Mouse (Mus musculus) inflammation-experienced regulatory T-cells, adult 6 months (primary cell): ENCODE data around the gene Cers2. TPM values are rescaled to one million over a fixed set of nuclear protein-coding genes. Genes with fewer than 3 reads are reported as not detected.

Source experiments
- ATAC-seq: one replicate; pipeline ENCODE4 v1.8.0; 2017
- polyA plus RNA-seq, 3 experiments: library from polyadenylated mRNA; unstranded; fragments of 100-300 nt; shearing (Covaris generic); gene quantifications; one replicate each; pipeline ENCODE4 v1.2.1; 2017

Gene Cers2
- 100 to 1,000 TPM; 151 to 215 (median 154) TPM for polyA plus RNA-seq

DNA sequence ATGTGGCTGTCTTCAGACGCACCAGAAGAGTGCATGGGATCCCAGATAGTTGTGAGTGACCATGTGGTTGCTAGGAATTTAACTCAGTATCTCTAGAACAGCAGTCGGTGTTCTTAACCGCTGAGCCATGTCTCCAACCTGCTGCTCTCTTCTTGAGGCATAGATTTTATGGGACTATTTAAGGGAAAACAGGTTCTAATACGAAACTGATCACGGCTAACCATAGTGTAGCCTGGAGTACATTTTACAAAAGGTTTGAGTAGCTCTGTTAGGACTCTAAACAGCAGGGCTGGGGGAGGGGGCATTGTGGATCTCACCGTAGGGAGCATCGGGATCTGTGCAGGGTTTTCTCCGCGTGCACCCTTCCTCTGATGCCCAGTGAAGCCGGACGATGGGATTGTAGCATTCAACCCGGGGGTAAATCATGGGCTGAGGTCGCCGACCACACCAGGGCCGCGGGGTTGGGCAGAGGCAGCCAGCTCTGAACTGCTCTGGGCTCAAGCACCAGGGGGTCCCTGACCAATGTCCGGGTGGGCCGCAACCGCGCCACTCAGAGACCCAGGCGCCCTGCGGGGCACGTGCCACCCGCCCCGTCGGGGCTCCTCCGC lies at the start of gene Cers2:
Cers2 (plus strand) TSS at position 306 of the 608 bp plus-strand sequence.
- ATAC-seq, result no peak

DNA sequence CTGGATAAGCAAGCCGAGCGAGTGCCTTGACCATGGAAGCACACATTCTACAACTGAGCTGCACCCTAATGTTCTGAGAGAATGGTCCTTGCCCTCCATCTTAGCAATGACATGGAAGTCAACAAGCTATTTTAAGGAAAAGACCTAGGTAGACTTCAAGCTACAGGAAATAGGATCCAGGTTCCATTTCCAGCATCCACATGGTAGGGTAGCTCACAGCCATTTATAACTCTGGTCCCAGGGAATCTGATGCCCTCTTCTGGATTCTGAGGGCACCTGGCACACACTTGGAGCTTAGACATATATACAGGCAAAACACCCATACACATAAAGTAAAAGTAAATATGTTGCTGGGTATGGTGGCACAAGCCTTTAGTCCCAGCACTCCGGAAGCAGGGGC lies 48.5 kb upstream of the Cers2 start:
- no peak for ATAC-seq

DNA sequence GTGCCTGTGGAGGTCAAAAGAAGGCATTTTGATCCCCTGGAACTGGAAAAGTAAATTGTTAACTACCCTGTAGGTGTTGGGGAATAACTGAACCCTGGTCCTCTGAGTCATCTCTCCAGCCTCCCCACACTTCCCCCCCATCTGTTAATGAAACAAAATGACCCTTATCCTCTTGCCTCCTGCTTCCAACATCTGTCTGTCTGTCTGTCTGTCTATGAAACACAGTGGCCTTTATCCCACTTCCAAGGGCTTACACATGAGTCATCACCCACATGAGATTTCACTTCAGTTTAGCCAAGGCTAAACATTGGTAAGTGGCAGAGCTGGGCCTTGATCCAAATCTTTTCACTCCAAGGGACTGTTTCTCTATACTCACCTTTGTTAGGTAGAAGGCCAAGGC lies 46.7 kb upstream of the Cers2 start:
- no peak for ATAC-seq

DNA sequence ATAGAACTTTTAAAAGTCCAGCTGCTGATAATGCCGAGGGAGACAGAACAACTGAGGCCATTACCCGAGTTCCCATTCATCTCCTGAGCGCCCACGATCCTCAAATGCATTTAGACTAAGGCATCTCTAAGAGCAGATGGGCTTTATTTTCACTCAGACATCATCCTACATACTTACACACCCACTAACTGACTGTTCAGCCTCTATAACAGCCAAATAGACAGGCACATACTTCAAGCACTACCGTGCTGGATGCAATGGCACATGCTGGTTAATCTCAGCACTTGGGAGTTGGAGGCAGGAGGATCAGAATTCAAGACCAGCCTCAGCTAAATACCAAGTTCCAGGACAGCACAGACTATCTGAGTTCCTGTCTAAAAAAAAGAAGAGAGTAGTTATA lies 44.8 kb upstream of the Cers2 start:
- no peak for ATAC-seq

DNA sequence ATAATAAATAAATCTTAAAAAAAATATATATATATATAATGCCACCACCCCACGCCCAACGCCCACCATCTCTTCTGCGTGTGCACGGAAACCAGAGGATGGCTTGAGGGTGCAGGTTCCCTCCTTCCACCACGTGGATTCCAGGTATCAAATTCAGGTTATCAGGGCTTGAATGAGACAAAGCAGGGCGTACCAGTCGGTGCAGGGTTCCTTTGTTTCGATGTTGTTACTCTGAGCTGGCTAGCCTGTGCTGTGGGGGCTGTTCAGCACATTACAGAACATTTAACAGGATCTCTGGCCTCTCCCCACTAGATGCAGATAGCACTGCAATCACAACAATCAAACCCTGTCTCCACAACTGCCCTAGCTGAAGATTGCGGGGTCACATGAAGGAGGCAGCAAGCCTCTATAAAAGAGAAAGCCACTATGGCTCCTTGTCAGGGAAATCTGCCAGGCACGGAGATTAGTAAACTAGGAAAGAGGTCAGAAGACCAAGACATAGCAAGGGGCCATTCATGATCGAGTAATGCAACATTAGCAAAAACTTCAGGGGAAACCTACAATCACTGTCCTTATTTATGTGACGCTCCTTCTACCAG lies 43.7 kb upstream of the Cers2 start:
- ATAC-seq, result no peak

DNA sequence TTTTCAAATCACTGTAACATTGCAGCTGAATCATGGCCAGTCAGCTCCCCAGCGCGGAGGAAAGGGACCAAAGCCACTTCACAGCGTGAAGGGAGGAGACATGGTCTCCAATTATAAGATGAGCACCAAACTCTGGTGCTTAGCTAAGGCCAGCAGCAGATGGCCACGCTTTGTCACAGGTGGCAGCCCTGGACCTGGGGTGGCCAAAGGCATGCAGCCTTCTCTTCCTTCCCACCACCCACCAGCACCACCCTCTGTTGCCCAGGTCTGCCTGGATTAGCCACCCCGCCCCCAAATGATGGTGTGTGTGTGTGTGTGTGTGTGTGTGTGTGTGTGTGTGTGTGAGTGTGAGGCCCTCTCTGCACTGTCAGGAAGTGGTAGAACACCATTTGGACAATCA lies 41.1 kb upstream of the Cers2 start:
- no peak for ATAC-seq

DNA sequence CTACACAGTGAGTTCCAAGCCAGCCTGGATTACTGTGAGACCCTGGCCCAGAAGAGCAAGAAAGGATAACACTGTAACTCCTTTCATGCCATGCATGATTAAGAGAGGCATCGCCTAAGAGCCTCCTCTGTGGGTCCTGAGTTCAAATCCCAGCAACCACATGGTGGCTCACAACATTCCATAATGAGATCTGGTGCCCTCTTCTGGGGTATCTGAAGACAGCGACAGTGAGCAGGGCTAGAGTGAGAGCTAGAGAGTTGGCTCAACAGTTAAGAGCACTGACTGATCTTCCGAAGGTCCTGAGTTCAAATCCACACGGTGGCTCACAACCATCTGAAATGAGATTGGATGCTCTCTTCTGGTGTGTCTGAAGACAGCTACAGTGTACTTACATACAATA lies 40.1 kb upstream of the Cers2 start:
- no peak for ATAC-seq

DNA sequence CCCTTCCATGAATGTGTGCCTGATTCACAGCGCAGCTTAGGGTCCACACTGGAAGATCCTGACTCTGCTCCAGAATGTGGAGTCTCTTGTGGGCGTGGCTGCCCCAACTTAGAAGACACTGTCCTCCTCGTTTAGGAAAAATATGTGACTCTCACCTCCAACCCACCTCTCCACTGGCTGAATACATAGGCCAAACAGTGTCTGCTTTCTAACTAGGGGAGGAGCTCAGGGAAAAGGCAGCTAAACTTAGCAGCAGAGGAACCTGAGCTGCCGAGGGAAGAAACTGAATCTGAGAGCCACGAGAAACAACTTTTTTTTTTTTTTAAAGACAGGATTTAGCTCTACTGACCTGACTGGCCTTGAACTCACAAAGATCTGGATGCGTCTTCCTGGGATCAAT lies 39.4 kb upstream of the Cers2 start:
- no peak for ATAC-seq

DNA sequence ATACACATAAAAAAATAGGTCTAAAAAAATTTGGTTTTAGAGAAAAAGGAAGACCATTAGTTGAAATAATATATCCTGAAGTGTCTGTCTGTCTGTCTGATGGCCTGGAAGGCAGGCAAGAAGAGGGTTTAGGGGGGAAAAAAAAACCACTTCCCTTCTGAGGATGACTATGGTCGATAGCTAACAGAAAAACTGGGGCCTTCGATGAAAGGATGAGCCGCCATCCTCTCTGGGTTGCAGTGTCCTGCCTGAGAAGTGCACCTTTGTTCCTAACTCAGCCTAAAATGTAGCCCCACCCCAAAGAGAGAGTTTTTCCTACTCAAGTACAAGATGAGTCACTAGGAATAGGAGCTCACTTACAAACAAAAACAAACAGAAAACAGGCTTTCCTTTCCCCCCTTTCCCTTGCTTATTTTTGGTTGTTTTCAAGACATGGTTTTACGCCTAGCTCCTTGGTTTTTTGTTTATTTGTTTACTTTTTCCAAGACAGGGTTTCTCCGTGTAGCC lies 38.1 kb upstream of the Cers2 start:
- no peak for ATAC-seq

DNA sequence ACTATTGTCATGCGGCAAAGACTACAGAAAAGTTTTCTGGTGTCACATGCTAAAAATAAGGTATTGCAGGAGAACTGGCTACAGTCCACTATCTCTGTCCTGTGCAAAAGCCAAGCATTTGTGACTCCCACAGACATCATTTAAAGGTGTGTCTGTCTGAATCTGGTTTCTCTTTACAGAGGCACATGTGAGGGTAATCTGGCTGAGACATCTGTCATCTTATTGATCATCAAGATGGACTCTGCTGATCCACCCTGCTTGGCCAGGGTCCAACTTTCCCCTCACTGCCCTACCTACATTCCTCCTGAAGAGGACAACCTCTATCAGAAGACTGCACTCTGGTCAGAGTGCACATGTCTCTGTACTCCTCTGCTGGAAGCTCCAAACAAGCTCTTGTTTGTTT lies 37.4 kb upstream of the Cers2 start:
- no peak for ATAC-seq

DNA sequence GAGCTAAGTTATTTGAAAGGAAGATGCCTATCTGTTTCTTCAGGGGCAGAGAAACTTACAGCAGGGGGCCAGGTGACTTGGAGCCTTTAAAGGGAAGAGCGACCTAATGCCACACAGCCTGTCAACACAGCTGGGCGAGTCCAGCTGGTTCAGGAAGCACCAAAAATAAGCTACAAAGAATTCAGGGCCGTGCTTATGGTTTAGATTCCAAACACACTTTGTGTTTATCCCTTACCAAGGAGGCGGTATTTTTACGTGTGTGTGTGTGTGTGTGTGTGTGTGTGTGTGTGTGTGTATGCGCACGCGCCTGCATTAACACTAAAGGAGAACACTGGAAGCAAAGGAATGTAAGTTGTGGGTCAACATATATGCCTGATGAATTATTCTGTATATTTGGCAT lies 33.8 kb upstream of the Cers2 start:
- ATAC-seq, result no peak

DNA sequence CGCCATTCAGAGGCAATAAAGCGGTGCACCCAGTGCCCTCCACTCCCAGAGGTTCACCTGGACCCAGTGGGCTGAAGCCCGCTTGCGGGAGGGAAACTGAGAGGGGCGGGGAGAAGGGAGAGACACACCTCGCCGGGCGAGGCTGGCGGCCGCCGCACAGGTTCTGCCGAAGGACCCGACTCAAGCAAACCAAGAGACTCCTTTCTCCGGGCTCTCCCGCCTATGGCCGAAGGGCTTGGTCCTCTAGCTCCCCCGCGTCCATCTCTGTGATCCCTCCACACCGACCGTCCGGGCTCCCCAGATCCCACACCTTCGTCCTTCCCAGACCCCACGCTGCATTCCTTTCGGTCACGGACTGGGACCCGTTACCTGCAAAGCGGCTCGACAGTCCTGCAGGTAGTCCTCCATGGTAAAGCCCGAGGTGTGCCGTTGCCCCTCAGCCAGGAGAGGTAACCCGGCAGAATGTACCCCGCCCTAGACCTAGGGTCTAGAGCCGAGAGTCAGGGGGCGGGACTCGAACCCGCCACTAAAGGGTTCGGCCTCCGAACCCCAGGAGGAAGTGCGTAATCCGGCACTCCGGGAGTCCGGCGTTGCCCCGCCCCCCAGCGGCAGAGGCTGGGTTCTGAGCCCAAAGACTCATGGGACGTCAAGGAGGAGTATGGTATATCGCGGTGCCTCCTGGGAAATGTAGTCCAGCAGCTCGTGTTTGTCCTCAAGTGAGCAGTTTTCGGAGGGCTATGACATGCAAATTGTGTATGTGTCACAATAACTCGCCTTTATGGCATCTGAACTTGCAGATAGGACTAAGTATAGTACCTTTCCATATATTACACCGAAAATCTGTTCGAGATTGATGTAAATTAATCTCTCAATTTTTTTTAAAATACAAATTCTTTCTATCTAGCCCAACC lies 33.1 kb upstream of the Cers2 start, which contains the start of the genes Mindy1 and Prune1:
Mindy1 (plus strand) TSS at position 130 of the 911 bp plus-strand sequence.
Prune1 (minus strand) TSS at position 861 of the 911 bp plus-strand sequence.
- ATAC-seq, result peak; percentile 93

DNA sequence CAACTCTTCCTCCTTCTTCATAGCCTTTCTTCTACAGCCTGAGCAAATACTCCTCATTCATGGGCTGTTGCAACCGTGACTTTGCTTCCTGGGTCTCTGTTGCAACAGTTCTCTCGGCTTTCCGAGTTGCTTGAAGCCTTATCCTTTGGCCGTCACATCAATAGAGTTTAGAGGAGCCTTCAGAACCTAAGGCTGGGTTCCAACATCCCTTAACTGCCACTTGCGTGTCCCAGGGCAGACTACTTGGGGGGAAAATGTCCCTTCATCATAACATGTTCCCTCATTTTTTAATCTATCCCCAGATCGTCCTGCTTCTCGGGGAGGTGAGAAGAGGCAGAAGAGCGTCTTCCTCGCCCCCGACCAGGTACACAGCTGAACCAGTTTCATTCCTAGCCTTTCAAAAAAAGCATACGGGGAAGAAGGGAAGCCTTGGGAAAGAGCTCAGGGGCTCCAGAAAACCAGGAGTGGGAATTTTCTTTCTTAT lies 32.2 kb upstream of the Cers2 start:
- no peak for ATAC-seq

DNA sequence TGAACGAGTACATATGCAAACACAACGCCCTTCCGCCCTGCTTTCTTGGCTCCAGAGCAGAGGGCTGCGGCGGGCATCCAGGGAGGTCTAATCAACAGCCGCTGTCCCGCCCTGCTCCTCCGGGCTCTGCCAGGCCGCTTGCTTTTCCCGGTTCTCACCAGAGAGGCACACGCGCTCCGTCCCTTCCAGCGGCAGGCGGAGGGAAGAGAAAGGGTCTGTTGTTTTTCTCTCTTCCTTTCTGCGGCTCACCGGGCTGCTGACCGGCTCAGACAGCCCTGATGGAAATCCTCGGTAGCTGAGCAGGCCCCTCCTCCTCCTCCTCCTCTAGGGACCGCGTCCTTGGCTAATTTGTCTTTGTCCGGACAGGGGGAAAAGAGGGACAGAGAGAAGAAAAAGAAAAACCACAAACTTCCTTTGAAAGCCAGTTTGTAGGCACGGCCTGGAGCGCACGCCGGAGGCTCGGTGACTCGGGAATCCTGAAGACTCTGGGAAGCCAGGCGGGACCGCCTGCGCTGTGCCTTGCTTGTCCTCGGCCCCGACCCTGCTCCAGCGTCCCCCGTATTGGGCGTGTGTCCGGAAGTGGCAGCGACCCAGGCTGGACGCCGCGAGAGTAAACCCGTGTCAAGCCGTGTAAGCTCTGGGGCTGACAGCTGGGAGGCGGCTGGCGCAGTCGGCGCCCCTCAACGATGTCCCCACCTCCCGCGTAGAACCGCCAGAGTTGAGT lies 31.6 kb upstream of the Cers2 start:
- peak; percentile 32 for ATAC-seq

DNA sequence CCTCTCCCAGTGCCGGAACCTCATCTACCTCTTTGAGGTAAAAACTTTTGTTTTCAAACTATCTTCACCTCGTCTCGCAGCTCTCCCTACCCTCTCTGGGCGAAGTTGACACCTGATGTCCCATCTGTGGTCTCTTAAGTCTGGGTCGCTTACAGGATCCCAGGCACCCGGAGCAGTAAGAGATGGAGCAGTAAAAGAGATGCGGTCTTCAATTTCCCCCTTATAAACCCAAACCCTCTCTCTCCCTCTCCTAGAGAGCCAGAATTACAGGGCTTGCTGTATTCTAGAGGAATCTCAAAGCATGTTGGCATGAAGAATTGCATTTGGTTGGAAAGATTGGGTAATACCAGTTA lies 31.0 kb upstream of the Cers2 start:
- ATAC-seq, result no peak

DNA sequence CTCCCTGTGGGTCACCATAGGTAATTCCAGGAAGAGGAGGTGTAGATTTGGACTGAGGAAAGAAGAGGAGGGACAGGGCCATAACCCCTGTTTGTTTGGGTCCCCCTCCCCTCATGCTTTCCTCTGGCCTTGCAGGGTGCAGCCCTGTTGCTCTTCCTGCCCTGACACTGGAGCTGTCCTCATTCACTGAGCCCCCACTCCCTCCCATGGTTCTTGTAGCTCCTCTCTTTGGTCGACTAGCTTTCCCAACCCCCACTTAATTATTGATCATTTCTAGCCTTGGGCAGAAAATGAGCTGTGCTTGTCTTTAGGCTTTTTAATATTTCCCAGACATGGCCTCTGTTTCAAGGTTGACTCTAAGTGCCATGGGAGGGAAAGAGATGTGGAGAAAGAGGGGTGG lies 30.5 kb upstream of the Cers2 start:
- no peak for ATAC-seq

DNA sequence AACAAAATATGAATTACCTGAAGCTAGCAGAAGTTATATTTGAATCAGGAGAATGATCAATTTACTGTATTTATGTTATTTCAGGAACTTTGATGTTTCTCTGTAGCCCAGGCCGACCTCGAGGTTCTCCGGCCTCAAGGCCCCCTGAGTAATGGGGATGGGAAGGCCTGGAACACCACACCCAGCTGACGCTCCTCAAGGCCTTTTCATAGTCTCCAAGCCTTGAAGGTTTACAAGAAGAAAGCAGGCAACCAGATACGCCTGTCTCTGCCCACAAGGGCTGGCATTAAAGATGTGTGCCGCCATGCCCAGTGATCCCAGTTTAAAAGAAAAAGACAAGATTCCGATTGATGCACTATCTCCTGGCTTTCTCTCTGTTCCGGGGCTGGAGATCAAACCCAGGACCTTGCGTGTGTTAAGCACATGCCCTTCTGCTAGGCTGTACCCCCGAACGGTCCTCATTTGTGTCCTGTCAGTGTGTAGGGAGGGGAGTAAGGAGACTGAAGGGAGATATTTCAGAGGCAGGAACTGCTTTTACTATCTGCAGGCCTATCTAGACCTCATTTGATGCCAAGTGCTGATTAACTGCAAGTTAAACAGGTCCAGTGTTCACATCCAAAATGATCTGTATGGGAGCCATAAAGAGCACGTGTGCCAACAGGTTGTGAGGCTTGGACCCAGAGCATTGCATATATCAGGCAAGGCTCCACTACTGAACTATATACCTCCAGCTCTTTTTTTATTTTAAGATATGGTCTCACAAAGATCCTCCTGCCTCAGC lies 29.9 kb upstream of the Cers2 start:
- no peak for ATAC-seq

DNA sequence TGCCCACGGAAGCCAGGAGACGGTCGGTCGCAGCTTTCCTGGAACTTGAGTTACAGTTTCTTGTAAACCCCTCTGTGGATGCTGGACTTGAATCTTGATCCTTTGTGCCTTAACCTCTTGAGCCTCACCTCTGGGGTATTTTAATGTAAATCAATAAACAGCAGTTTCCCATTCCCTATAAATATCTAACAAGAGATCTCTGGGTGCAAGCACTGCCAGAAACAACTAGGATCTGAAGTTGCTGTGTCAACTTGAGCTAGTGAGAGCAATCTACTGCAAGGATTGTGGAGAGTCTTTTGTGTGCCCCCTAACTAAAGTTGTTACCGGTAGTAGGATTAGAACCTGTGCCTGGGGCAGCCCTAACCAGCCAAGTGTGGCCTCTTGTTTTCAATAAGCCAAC lies 29.2 kb upstream of the Cers2 start:
- ATAC-seq, result no peak

DNA sequence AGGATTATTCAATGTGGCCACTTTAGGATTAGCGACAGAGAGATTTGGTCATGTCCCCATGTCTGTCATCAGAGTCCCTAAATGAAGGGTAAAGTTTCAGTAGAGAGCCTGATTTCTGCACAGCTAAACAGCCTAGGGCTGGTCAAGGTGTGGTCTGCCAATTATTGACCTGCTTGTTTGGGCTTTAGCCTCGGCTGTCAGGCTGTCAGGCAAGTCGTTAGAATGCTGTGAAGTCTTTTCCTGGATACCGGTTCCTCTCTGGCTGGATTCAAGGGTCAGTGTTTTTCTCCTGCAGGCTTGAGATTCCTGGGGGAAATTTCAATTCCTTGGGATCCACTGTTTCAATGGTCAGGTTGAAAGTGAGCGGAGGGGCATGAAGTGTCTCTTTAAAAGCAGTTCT lies 28.6 kb upstream of the Cers2 start:
- ATAC-seq, result no peak

DNA sequence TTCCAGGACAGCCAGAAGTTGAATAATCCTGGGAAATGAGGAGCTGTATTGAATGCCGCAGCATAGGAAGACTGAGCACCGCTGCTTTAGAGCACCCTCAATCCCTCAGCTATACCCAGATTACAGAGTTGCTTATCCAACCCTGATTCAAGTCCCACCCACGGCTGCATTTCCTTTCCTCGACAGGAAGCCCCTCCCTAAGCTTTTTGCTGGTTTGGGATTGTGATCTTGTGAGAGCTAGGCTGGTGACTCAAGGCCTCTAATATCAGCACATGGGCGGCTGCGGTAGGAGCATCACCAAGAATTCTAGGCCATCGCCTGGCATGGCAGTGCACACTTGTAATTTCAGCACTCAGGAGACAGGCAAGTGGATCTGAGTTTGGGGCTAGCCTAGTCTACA lies 28.1 kb upstream of the Cers2 start:
- no peak for ATAC-seq

DNA sequence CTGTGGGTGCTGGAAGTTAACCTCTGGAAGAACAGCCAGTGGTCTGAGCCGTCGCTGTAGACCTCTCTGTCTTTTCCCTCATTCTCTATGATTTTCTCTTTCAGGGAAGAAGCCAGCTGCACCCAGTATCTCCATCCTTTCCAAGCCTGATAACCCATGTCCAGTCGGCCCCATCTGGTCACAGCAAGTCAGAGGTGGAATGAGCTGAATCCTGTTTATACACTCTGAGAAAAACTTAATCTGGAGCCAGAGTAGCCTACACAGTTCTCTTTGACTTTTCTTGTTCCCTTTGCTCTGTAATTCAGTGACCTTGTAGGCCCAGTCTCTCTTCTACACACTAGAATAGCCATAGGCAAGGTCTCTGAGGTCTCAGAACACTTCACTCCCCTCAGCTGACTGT lies 27.1 kb upstream of the Cers2 start:
- no peak for ATAC-seq

DNA sequence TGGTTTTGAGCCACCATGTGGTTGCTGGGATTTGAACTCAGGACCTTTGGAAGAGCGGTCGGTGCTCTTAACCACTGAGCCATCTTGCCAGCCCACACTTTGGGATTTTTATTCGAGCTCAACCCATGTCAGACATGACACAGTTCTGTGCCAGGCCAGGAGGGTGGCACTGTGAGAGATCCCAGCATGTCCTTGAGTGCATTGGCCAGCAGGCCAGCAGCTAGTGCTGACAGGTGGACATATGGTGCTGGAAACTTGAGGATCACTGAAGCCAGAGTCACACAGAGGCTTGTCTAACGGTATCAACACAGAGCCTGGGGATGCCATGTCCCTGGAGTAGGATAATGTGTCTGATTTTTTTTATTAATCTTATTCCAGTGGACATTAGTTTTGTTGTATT lies 25.2 kb upstream of the Cers2 start:
- ATAC-seq, result no peak
